Mouse (Mus musculus) small intestine, adult 2 months (tissue): ENCODE data around the gene Trim56.
"Not testable (repeated sequence)": the region's sequence is repeated elsewhere in the genome, so short reads cannot be mapped to it uniquely, and the experiment has no call there.

Source experiments
- CTCF ChIP-seq: fragments of 200-500 bp; IDR thresholded peaks from 2 replicates; pipeline ENCODE4 v1.5.1; 2012; ENCODE audit warnings: low read depth, mild to moderate bottlenecking, control low read depth, inconsistent platforms, low read length, moderate library complexity, mixed read lengths; ENCODE audit not compliant: insufficient replicate concordance, insufficient read length; ENCODE audit errors: extremely low read depth
- POLR2A ChIP-seq: fragments of 200-500 bp; IDR thresholded peaks from 2 replicates; pipeline ENCODE4 v1.6.1; 2012; ENCODE audit warnings: low read depth, mild to moderate bottlenecking, control low read depth, inconsistent platforms, low read length, moderate library complexity

- not testable (repeated sequence) for TF ChIP-seq POLR2A, CTCF
Observed at GRCm38 (mm10) chr5:137117994-137118393, 2.0 kb upstream of the Trim56 start.
